Mouse (Mus musculus) stomach, postnatal 0 days (tissue): ENCODE results near the gene 4921517D22Rik.

ENCODE experiments used
- CTCF ChIP-seq: IDR thresholded peaks from 2 replicates; pipeline ENCODE4 v1.5.1; 2016; ENCODE audit warnings: antibody characterized with exemption, low read depth, mild to moderate bottlenecking, moderate library complexity
- EP300 ChIP-seq: optimal IDR thresholded peaks from 2 replicates; pipeline ENCODE3; 2016; ENCODE audit warnings: antibody characterized with exemption

- TF ChIP-seq EP300 (no peak), CTCF (no peak)
Measured at GRCm38 (mm10) chr13:59731652-59732051, 37.7 kb upstream of the 4921517D22Rik start, which contains the start of gene Spata31d1d.
